Mouse (Mus musculus): ENCODE measurements at regions not wholly inside any gene's neighbourhood (a gene's known extent, or its start where the extent isn't known, plus 50 kb on each side); places are given as distances from the start of the nearest gene placed in this dataset.

GRCm38 (mm10) chr4:131046101-131046500 is 101.9 kb downstream of the Matn1 start:
- DNase-seq (ENCODE audit: low spot score) (no peak), ATAC-seq (replicated peaks; ENCODE audit: low FRiP score, low read depth) (no peak)
- H3K27me3 ChIP-seq (ENCODE audit: insufficient read depth, low read length): no peaks in the 10 kb centered on the region
- H3K9ac ChIP-seq (ENCODE audit: low read depth, low read length): no peak overlapping the region
- no peaks in the 10 kb centered on the region for H3K9me3 ChIP-seq (replicated peaks; ENCODE audit: low read length)
- 50% methylated on average over 8 of the region's 8 CpGs for WGBS
- no peak overlapping the region for H3K4me3 ChIP-seq (replicated peaks; ENCODE audit: low read depth, low read length)
- no peak overlapping the region for H3K27ac ChIP-seq
- no peak overlapping the region for H3K4me2 ChIP-seq (ENCODE audit: low read length)
- no peaks in the 10 kb centered on the region for H3K4me1 ChIP-seq (replicated peaks; ENCODE audit: insufficient read depth, low read length)
- no peak for TF ChIP-seq CTCF (IDR thresholded peaks at IDR 0.05; ENCODE audit: low read depth)
- H3K36me3 ChIP-seq (ENCODE audit: insufficient read depth, low read length): no peaks in the 10 kb centered on the region

GRCm38 (mm10) chr4:131046969-131047650 is 102.9 kb downstream of the Matn1 start:
- no peak overlapping the region for H3K4me3 ChIP-seq (replicated peaks; ENCODE audit: low read depth, low read length)
- no peak overlapping the region for H3K27ac ChIP-seq
- no peak for TF ChIP-seq CTCF (IDR thresholded peaks at IDR 0.05; ENCODE audit: low read depth)
- H3K36me3 ChIP-seq (ENCODE audit: insufficient read depth, low read length): no peaks in the 10 kb centered on the region
- no peaks in the 10 kb centered on the region for H3K27me3 ChIP-seq (ENCODE audit: insufficient read depth, low read length)
- DNase-seq (ENCODE audit: low spot score) (no peak), ATAC-seq (replicated peaks; ENCODE audit: low FRiP score, low read depth) (no peak)
- no peak overlapping the region for H3K4me2 ChIP-seq (ENCODE audit: low read length)
- H3K9me3 ChIP-seq (replicated peaks; ENCODE audit: low read length): no peaks in the 10 kb centered on the region
- no peaks in the 10 kb centered on the region for H3K4me1 ChIP-seq (replicated peaks; ENCODE audit: insufficient read depth, low read length)
- H3K9ac ChIP-seq (ENCODE audit: low read depth, low read length): no peak overlapping the region
- 41% methylated on average over 12 of the region's 12 CpGs for WGBS

GRCm38 (mm10) chr4:131056293-131056692 is 112.1 kb downstream of the Matn1 start:
- H3K4me3 ChIP-seq (replicated peaks; ENCODE audit: low read depth, low read length): no peak overlapping the region
- H3K4me1 ChIP-seq (replicated peaks; ENCODE audit: insufficient read depth, low read length): no peaks in the 10 kb centered on the region
- WGBS: 89% methylated on average over 3 of the region's 3 CpGs
- H3K4me2 ChIP-seq (ENCODE audit: low read length): no peak overlapping the region
- H3K36me3 ChIP-seq (ENCODE audit: insufficient read depth, low read length): no peaks in the 10 kb centered on the region
- H3K9ac ChIP-seq (ENCODE audit: low read depth, low read length): no peak overlapping the region
- no peak overlapping the region for H3K27ac ChIP-seq
- DNase-seq (ENCODE audit: low spot score) (no peak), ATAC-seq (replicated peaks; ENCODE audit: low FRiP score, low read depth) (no peak)
- H3K27me3 ChIP-seq (ENCODE audit: insufficient read depth, low read length): no peaks in the 10 kb centered on the region
- TF ChIP-seq CTCF (IDR thresholded peaks at IDR 0.05; ENCODE audit: low read depth): no peak
- H3K9me3 ChIP-seq (replicated peaks; ENCODE audit: low read length): no peaks in the 10 kb centered on the region

- DNase-seq (ENCODE audit: low spot score) (no peak), ATAC-seq (replicated peaks; ENCODE audit: low FRiP score, low read depth) (no peak)
- Histone ChIP-seq H3K9ac (ENCODE audit: low read depth, low read length) (no peak overlapping the region), H3K4me1 (replicated peaks; ENCODE audit: insufficient read depth, low read length) (no peaks in the 10 kb centered on the region), H3K27me3 (ENCODE audit: insufficient read depth, low read length) (no peaks in the 10 kb centered on the region), H3K4me2 (ENCODE audit: low read length) (no peak overlapping the region), H3K4me3 (replicated peaks; ENCODE audit: low read depth, low read length) (no peak overlapping the region), H3K27ac (no peak overlapping the region), H3K9me3 (replicated peaks; ENCODE audit: low read length) (no peaks in the 10 kb centered on the region), H3K36me3 (ENCODE audit: insufficient read depth, low read length) (no peaks in the 10 kb centered on the region)
- 42% methylated on average over 7 of the region's 7 CpGs for WGBS
- no peak for TF ChIP-seq CTCF (IDR thresholded peaks at IDR 0.05; ENCODE audit: low read depth)
Observed at GRCm38 (mm10) chr4:131059572-131059971, 115.4 kb downstream of the Matn1 start.

GRCm38 (mm10) chr4:131060191-131060680 is 116.1 kb downstream of the Matn1 start:
- Histone ChIP-seq H3K27me3 (ENCODE audit: insufficient read depth, low read length) (no peaks in the 10 kb centered on the region), H3K27ac (no peak overlapping the region), H3K9ac (ENCODE audit: low read depth, low read length) (no peak overlapping the region), H3K36me3 (ENCODE audit: insufficient read depth, low read length) (no peaks in the 10 kb centered on the region), H3K4me3 (replicated peaks; ENCODE audit: low read depth, low read length) (no peak overlapping the region), H3K4me1 (replicated peaks; ENCODE audit: insufficient read depth, low read length) (no peaks in the 10 kb centered on the region), H3K9me3 (replicated peaks; ENCODE audit: low read length) (no peaks in the 10 kb centered on the region), H3K4me2 (ENCODE audit: low read length) (no peak overlapping the region)
- DNase-seq (ENCODE audit: low spot score) (no peak), ATAC-seq (replicated peaks; ENCODE audit: low FRiP score, low read depth) (no peak)
- 16% methylated on average over 1 of the region's 1 CpGs for WGBS
- no peak for TF ChIP-seq CTCF (IDR thresholded peaks at IDR 0.05; ENCODE audit: low read depth)

- Histone ChIP-seq H3K9ac (ENCODE audit: low read depth, low read length) (no peak overlapping the region), H3K36me3 (ENCODE audit: insufficient read depth, low read length) (no peaks in the 10 kb centered on the region), H3K27me3 (ENCODE audit: insufficient read depth, low read length) (no peaks in the 10 kb centered on the region), H3K27ac (no peak overlapping the region), H3K4me3 (replicated peaks; ENCODE audit: low read depth, low read length) (no peak overlapping the region), H3K4me1 (replicated peaks; ENCODE audit: insufficient read depth, low read length) (no peaks in the 10 kb centered on the region), H3K4me2 (ENCODE audit: low read length) (no peak overlapping the region), H3K9me3 (replicated peaks; ENCODE audit: low read length) (no peaks in the 10 kb centered on the region)
- DNase-seq (ENCODE audit: low spot score) (no peak), ATAC-seq (replicated peaks; ENCODE audit: low FRiP score, low read depth) (no peak)
- WGBS: 11% methylated on average over 2 of the region's 2 CpGs
- no peak for TF ChIP-seq CTCF (IDR thresholded peaks at IDR 0.05; ENCODE audit: low read depth)
Observed at GRCm38 (mm10) chr4:131060706-131061105, 116.5 kb downstream of the Matn1 start.

- Histone ChIP-seq H3K9me3 (replicated peaks; ENCODE audit: low read length) (no peaks in the 10 kb centered on the region), H3K4me3 (replicated peaks; ENCODE audit: low read depth, low read length) (no peak overlapping the region), H3K36me3 (ENCODE audit: insufficient read depth, low read length) (no peaks in the 10 kb centered on the region), H3K4me2 (ENCODE audit: low read length) (no peak overlapping the region), H3K27ac (no peak overlapping the region), H3K4me1 (replicated peaks; ENCODE audit: insufficient read depth, low read length) (no peaks in the 10 kb centered on the region), H3K9ac (ENCODE audit: low read depth, low read length) (no peak overlapping the region), H3K27me3 (ENCODE audit: insufficient read depth, low read length) (no peaks in the 10 kb centered on the region)
- no peak for DNase-seq (ENCODE audit: low spot score)
- WGBS: 81% methylated on average over 4 of the region's 4 CpGs
- no peak for TF ChIP-seq CTCF (IDR thresholded peaks at IDR 0.05; ENCODE audit: low read depth)
- no peak for ATAC-seq (replicated peaks; ENCODE audit: low FRiP score, low read depth)
Observed at GRCm38 (mm10) chr4:131062592-131062991, 118.4 kb downstream of the Matn1 start.
